Mouse (Mus musculus) heart, postnatal 0 days (tissue): ENCODE data around the gene Hsdl1.

Experiments used
- CTCF ChIP-seq: IDR thresholded peaks from 2 replicates; pipeline ENCODE4 v1.5.1; 2016; ENCODE audit warnings: antibody characterized with exemption, control low read depth, low read depth
- EP300 ChIP-seq: IDR thresholded peaks from 2 replicates; pipeline ENCODE4 v1.6.1; 2016; ENCODE audit warnings: antibody characterized with exemption, low read depth

- TF ChIP-seq CTCF = no peak
- no peak for TF ChIP-seq EP300
Observed at GRCm38 (mm10) chr8:119513405-119513804, 61.6 kb downstream of the Hsdl1 start.
